Mouse (Mus musculus) layer of hippocampus, adult 8-10 months (tissue): ENCODE measurements around the gene 1700016C15Rik. TPM values are rescaled to one million over a fixed set of nuclear protein-coding genes. Genes with fewer than 3 reads are reported as not detected.

Experiments used
- DNase-seq, 2 experiments: peaks; one replicate each; pipeline ENCODE4 v3.0.0; 2022; ENCODE audit warnings: low spot score in 2 of 2
- total RNA-seq, 4 experiments: library from RNA; stranded (reverse); gene quantifications; 2 replicates each; pipeline ENCODE4 v1.2.4; 2022

1700016C15Rik gene
- total RNA-seq, 4 experiments from 2014 or later, result not detected

GRCm38 (mm10) chr1:177796193-177796939 lies 66.8 kb downstream of the 1700016C15Rik start, which contains the start of gene Adss:
Gene Adss, minus strand, starts transcription at chr1:177796511.
- peak; percentile 97 for DNase-seq

- no peak for DNase-seq
Measured at GRCm38 (mm10) chr1:177797151-177797755, 67.6 kb downstream of the 1700016C15Rik start.

Other genes starting within 250 kb of the 1700016C15Rik start
- 10 to 100 TPM; 70.5 to 76.4 (median 73.2) TPM for gene Adss, start 66.7 kb downstream of the 1700016C15Rik start, total RNA-seq